Mouse (Mus musculus) naive thymus-derived CD4-positive, alpha-beta T cell, adult 5 months (primary cell): Measurements from ENCODE around the gene Dph7. TPM values are rescaled to one million over a fixed set of nuclear protein-coding genes. Genes with fewer than 3 reads are reported as not detected.

Experiments used
- polyA plus RNA-seq: library from polyadenylated mRNA; unstranded; fragments of 100-300 nt; shearing (Covaris generic); gene quantifications from one replicate; pipeline ENCODE4 v1.2.1, GENCODE M21; 2017

Gene Dph7
- 15.2 TPM for polyA plus RNA-seq

DNA sequence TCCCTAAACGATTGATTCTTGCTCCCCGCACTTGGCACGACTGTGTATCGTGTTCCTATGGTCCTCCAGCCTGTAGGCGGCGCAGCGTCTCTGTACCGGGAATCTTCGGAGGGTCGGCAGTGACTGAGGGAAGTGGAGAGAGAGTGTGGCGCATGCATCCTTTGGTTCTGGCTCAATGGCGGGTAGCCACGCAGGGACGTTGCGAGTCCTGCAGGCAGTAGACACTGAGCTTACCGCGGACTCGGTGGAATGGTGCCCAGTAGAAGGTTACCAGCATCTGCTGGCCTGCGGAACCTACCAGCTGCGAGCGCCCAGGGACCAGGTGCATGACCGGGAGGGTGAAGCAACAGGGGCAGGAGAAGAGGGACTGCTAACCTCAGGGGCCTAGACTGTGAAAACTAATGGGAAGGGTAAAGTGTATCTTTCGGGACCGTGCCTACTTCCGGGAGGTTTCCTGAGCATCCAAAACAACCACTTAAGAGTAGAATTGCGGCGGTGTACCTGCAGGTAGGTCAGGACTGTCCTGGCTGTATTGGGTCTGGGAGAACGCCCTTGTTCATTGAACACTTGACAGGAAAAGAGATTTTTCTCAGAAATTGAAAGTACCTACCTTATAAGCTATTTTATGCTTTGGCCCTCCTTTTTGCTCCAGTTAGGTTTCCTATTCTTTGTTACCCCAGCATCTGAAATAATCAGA lies at the start of gene Dph7:
TSS of gene Dph7 (plus strand) at position 97 of the 697 bp plus-strand sequence.

DNA sequence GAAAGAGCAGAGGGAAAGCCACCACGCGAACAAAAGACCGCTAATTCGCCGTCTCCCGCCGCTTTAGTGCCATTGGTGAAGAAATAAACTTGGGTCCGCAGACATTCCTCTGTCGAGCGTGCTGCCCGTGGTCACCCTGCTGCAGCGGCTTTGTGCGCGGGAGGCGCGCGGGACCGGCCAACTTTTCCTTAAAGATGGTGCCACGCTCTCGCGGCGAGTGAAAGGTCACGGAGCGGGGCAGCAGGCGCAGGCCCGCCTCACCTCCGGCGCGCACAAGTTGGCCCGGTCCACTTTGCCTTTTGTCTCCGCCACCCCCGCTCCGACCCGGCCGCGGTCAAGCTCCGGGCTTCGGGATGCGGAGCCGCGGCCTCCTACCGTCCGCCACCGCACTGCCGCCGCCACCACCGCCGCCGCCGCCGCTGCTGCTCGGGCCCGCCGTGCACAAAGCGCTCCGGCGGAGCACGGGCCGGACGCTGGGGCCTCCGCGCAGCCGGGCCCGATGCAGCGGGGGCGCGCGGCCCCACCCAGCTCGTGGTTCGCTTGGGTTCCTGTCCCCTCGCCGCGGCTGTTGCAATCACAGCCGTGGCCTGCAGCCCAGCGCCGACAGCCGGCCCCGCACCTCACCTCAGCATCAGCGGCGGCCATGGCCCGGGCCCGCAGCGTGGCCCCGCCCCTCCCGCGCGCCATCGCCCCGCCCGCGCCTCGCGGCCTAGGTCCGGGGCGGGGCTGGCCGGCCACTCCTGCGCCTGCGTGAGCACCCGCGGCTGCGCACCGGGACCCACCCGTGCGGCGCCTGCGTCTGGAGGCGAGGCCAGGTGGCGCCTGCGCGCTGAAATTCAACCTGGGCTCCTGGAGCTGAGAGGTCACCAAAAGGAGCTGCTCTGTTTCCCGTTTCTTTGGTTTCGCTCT lies 43.0 kb upstream of the Dph7 start, which contains the start of gene Ehmt1:
TSS of gene Ehmt1 (minus strand) at position 685 of the 909 bp plus-strand sequence.

DNA sequence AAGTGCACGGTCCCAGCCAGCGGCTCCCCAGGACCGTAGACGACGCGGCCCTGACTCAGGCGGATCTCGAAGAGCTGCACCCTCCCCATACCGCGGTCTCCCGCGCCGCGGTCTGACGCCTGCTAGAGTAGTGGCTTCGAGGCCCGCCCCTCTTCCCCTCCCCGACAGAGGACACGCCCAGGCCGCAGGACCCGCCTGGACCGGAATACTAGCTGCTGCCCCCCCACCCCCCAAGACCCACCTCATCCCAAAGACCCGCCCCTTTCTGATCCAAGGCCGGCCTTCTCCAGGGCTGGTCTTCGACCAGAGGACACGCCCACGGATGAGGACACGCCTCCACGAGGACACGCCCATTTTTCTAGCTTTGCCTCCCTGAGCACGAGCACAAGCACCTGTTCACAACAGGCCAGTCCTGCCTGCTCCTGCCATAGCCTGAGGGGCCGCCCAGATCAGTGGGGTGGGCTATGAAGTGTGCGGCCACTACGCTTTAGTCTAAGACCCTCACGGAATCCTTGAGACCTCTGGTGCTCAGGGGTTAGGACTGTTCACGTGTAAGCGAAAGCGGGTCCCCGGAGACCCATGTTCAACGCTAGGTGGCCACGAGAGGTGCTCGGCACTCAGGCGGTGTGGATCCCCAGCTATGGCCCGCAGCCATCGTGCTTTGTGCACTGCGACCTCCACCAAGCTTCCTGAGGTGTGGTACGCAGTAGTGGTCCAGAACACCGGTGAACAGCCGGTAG lies 27.0 kb upstream of the Dph7 start, which contains the start of gene Arrdc1:
TSS of gene Arrdc1 (minus strand) at position 196 of the 740 bp plus-strand sequence.

DNA sequence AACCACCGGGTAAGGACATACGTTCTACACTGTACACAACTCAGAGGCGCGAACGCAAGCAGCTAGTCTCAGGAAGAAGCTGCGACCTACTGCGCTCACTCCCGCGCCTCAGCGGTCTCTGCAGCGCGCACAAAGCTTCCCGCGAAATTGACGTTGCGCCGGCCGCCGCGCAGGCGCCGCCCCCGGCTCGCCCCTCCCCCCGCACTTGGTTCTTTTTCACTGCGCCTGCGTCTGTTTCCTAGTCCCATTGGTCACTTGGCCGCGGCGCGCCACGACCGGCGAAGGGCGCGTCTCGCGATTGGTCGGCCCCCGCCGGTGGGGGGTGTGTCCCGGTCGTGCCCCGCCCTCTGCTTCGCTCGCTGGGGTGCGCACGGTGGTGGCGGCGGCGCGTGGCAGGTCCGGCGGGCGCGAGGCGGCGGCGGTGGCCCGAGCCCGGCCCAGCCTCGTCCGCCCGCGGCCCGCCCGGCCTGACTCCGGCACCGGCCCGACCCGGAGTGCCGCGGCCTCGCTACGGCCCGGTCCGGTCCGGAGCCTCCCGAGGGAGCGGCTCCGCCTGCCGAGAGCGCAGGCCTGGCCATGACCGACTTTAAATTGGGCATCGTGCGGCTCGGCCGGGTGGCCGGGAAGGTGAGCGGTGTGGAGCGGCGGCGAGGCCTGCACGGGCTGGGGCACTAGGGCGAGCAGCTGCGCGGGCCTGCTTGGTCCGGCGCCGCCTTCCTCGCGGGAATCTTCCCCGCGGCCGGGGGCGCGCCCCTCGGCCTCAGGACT lies 12.6 kb upstream of the Dph7 start, which contains the start of gene Zmynd19:
TSS of gene Zmynd19 (plus strand) at position 372 of the 768 bp plus-strand sequence.

DNA sequence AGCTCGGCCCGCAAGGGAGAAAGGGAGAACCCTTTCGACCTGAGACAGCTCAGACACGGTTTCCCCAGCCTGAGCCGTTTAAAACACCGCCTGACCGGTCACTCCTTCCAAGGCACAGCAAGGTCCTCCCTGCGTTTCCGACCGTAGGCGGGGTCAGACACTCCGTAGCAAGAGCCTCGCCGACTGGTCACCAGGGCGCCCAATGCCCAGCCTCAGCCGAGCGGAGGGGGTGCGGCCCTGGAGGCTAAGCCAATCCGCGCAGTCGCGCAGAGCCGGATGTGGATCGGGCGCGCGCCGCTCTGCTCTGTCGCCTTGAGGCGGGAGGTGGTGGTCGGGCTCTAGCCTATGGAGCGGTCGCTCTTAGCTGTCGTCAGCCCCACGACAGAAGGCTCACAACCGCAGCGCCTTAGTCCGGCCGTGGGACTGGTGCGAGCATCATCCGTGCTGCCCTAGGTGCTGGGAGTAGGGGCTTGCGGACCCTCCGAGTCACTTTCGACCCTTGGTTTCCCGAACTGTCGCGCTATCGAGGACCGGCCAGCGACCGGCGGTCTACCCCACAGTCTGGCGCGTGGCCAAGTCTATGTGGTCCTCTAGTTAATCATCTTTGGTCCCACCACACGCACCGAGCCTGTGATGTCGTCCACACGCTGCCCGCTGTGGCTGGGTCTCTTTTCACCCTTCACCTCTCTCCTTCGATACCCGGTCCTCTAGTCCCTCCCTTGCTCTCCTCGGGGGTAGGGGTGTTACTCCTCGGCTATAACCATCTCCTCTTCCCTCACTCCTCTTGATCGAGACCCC lies 12.9 kb downstream of the Dph7 start, which contains the start of gene Mrpl41:
TSS of gene Mrpl41 (minus strand) at position 193 of the 798 bp plus-strand sequence.

DNA sequence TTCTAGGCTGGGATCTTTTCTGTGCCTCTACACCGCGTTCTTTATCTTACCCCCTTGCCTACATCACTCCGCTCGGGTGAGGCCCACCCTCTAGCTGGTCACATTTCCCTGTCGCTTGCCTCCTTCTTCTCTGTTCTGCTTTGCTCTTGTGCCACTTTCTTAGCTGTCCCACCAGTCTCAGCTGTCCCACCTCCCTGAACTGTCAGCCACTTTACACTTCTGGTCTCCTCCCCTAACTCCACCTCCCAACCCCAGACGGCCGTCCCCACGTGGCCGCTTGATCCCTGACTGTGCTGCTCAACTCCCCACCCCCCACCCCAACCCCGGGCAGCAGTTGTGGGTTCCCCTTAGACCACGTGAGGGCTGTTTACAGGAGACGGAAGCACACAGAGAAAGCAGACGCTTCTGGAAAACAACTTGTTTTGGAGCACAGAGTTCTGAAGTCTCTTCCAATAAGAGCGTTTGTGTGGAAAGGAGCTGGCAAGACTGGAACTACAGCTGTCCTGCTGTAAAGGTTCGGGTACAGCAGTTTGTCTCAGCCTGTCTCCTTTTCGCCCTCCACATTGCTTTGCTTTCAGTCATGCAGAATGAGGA lies 13.6 kb downstream of the Dph7 start, which contains the start of gene Pnpla7:
TSS of gene Pnpla7 (plus strand) at position 330 of the 594 bp plus-strand sequence.

Other genes starting within 250 kb of the Dph7 start
- 0.07 TPM for gene Cacna1b, start 199.2 kb upstream of the Dph7 start, polyA plus RNA-seq
- gene Ehmt1, start 42.8 kb upstream of the Dph7 start, polyA plus RNA-seq, result 55.3 TPM
- gene Arrdc1, start 27.1 kb upstream of the Dph7 start, polyA plus RNA-seq, result 197 TPM
- gene Zmynd19, start 12.6 kb upstream of the Dph7 start, polyA plus RNA-seq, result 21.1 TPM
- gene Mrpl41, start 12.7 kb downstream of the Dph7 start, polyA plus RNA-seq, result 93.4 TPM
- 98.3 TPM for gene Pnpla7, start 13.6 kb downstream of the Dph7 start, polyA plus RNA-seq
- gene Nsmf, start 92.0 kb downstream of the Dph7 start, polyA plus RNA-seq, result 20.8 TPM
- gene Entpd8, start 117.9 kb downstream of the Dph7 start, polyA plus RNA-seq, result not detected
- gene Noxa1, start 132.7 kb downstream of the Dph7 start, polyA plus RNA-seq, result not detected
- 3.0 TPM for gene Nrarp, start 218.4 kb downstream of the Dph7 start, polyA plus RNA-seq
- gene Tor4a, start 234.5 kb downstream of the Dph7 start, polyA plus RNA-seq, result 20.7 TPM
- gene Nelfb, start 249.1 kb downstream of the Dph7 start, polyA plus RNA-seq, result 97.1 TPM